Mouse (Mus musculus): ENCODE data around the gene Gja1. TPM values are rescaled to one million over a fixed set of nuclear protein-coding genes. Genes with fewer than 3 reads are reported as not detected.

Gja1 gene
- polyA plus RNA-seq (2014; fragmentation: Illumina TruSeq; extraction: RNeasy Lipid Tissue Mini Kit (QIAGEN cat#74804); ENCODE audit: low read depth, low replicate concordance) = 5.5 TPM

GRCm38 (mm10) chr10:56377097-56377965, at the start of gene Gja1:
TSS of gene Gja1 (plus strand) at chr10:56377330.

Other genes with a start within 250 kb of the Gja1 start
- gene Tbc1d32, start 148.6 kb upstream of the Gja1 start, polyA plus RNA-seq (2014; fragmentation: Illumina TruSeq; extraction: RNeasy Lipid Tissue Mini Kit (QIAGEN cat#74804); ENCODE audit: low read depth, low replicate concordance) = 5.7 TPM

Data from liver, adult 10 weeks (tissue).